Mouse (Mus musculus) neural tube, embryonic 13.5 days (tissue): ENCODE results near the gene Olfr741. TPM values are rescaled to one million over a fixed set of nuclear protein-coding genes. Genes with fewer than 3 reads are reported as not detected.

ENCODE experiments used
- ATAC-seq: fragments of 200-750 bp; cut with Nextera tagmentation; 2 replicates; pipeline ENCODE4 v1.8.0; 2017; ENCODE audit warnings: low read depth, mild to moderate bottlenecking, moderate TSS enrichment, moderate library complexity
- H3K27ac ChIP-seq: fragments of 300-500 bp; sonication (generic); replicated peaks from 2 replicates; pipeline ENCODE4 v1.5.1; 2015; ENCODE audit warnings: moderate library complexity, mild to moderate bottlenecking, inconsistent platforms
- H3K27me3 ChIP-seq: fragments of 300-500 bp; sonication (generic); 2 replicates; pipeline ENCODE4 v1.6.1; 2015; ENCODE audit warnings: mild to moderate bottlenecking, inconsistent platforms
- H3K36me3 ChIP-seq: fragments of 300-500 bp; sonication (generic); 2 replicates; pipeline ENCODE4 v1.6.1; 2015; ENCODE audit warnings: mild to moderate bottlenecking, inconsistent platforms
- H3K4me1 ChIP-seq: fragments of 300-500 bp; sonication (generic); replicated peaks from 2 replicates; pipeline ENCODE4 v1.6.1; 2015; ENCODE audit warnings: inconsistent platforms
- H3K4me2 ChIP-seq: fragments of 300-500 bp; sonication (generic); 2 replicates; pipeline ENCODE4 v1.6.1; 2015; ENCODE audit warnings: inconsistent platforms, mild to moderate bottlenecking, moderate library complexity
- H3K4me3 ChIP-seq: fragments of 300-500 bp; sonication (generic); 2 replicates; pipeline ENCODE4 v1.5.1; 2015; ENCODE audit warnings: mild to moderate bottlenecking, inconsistent platforms
- H3K9ac ChIP-seq: fragments of 300-500 bp; sonication (generic); 2 replicates; pipeline ENCODE4 v1.6.1; 2015; ENCODE audit warnings: moderate library complexity, mild to moderate bottlenecking, inconsistent platforms
- H3K9me3 ChIP-seq: fragments of 300-500 bp; sonication (generic); 2 replicates; pipeline ENCODE4 v1.6.1; 2016; ENCODE audit warnings: inconsistent platforms
- WGBS: fragments of 180-500 bp; shearing (Covaris S2); methylation state at CpG from one replicate; pipeline ENCODE4 v1.1.7; 2015; 5-methylcytosine and 5-hydroxymethylcytosine counted together
- polyA plus RNA-seq: library from polyadenylated mRNA; unstranded; fragments of >200 nt; fragmentation: Nextera tagmentation; extraction: Ambion mirVana; gene quantifications from 2 replicates; pipeline ENCODE4 v1.2.1, GENCODE M21; 2015

Olfr741 gene
- not detected in 2 replicates for polyA plus RNA-seq

DNA sequence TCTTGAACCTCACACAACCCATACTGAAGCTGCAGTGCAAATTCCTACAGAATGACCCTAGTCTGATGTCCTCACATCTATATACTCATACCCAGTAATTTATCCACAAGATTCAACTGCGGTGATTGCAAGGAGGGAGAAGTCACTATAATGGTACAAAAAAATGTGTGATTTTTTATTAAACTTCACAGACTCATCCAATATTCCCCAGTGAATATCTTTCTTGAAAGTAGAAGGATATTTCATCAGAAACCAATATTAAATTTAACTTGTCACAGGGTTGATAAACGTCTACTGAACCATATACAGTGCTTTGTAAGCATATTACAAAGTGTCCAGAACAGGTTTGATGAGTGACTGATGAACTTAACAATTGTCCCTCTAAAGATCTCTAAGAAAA, at the start of gene Olfr741:
Gene Olfr741 (plus strand): TSS at position 301 of the 400 bp plus-strand sequence.
- no peaks in the 10 kb centered on the region for H3K4me1 ChIP-seq
- H3K27me3 ChIP-seq: no peaks in the 10 kb centered on the region
- WGBS: 66% methylated on average over 2 of the region's 2 CpGs
- H3K4me2 ChIP-seq: no peak within 1 kb of the TSS
- no peak within 1 kb of the TSS for H3K4me3 ChIP-seq
- no peak within 1 kb of the TSS for H3K27ac ChIP-seq
- H3K9ac ChIP-seq: no peak within 1 kb of the TSS
- no peaks in the 10 kb centered on the region for H3K9me3 ChIP-seq
- ATAC-seq: no peak
- no peaks in the 10 kb centered on the region for H3K36me3 ChIP-seq

DNA sequence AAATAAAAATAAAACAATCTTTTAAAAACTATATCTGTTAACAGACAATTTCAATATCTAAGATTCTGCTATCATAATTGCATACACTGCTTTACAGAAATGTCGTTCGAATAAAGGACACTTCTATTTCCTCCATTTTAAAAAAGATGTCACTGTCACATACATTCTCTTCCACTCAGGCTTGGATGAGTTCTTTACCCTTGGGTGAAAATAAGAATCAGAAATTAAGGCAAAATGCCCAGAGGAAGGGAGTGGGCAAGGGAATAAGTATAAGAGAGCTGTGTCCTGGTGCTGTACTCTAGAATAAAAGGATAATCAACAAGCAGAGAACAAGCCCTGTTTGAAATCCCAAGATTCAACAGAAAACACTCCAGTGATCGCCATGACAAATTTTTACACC, 27.3 kb upstream of the Olfr741 start, which contains the start of gene Olfr740:
Gene Olfr740 (plus strand): TSS at position 301 of the 400 bp plus-strand sequence.
- WGBS: 81% methylated on average over 3 of the region's 3 CpGs
- Histone ChIP-seq H3K4me2 (no peak within 1 kb of the TSS), H3K27ac (no peak within 1 kb of the TSS), H3K4me1 (no peaks in the 10 kb centered on the region), H3K9me3 (no peaks in the 10 kb centered on the region), H3K36me3 (no peaks in the 10 kb centered on the region), H3K4me3 (no peak within 1 kb of the TSS), H3K27me3 (no peaks in the 10 kb centered on the region), H3K9ac (no peak within 1 kb of the TSS)
- ATAC-seq: no peak

DNA sequence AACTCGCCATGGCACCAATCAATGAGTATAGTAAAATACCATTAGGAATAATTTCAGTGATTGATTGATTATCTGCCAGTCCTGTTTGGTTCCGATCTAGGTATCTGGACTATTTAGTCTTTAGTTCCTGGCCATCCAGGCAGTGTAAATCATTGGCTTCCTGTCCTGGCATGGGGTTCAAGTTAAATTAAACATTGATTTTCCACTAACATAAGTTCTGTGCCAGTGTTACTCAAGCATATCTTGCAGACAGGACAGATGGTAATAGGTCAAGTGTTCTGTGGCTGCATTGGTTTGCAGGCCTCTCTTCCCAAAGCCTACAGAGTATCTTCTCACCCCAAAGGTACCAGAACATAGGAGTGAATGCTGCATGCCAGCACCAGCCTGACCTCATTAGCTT, 5.9 kb downstream of the Olfr741 start:
- Histone ChIP-seq H3K27ac (no peak overlapping the region), H3K9ac (no peak overlapping the region), H3K36me3 (no peaks in the 10 kb centered on the region), H3K4me1 (no peaks in the 10 kb centered on the region), H3K4me3 (no peak overlapping the region), H3K27me3 (no peaks in the 10 kb centered on the region), H3K9me3 (no peaks in the 10 kb centered on the region), H3K4me2 (no peak overlapping the region)
- WGBS: 83% methylated on average over 2 of the region's 2 CpGs
- no peak for ATAC-seq

DNA sequence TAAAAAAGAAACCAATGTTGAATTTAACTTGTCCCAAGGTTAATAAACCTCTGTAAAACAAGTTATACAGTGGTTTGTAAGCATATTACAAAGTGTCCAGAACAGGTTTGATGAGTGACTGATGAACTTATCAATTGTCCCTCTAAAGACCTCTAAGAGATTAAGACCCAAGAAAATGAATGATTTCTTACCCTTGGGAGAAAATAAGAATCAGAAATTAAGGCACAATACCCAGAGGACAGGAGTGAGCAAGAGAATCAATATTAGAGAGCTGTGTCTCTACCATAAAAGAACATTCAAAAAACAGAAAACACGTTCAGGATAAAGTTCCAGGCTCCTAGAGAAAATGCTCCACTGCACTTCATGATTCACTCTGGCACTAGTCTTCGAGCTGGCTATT, 30.8 kb downstream of the Olfr741 start, which contains the start of gene Olfr742:
Gene Olfr742 (plus strand): TSS at position 301 of the 400 bp plus-strand sequence.
- WGBS: 61% methylated on average over 2 of the region's 2 CpGs
- Histone ChIP-seq H3K9ac (no peak within 1 kb of the TSS), H3K4me2 (no peak within 1 kb of the TSS), H3K27ac (no peak within 1 kb of the TSS), H3K4me1 (no peaks in the 10 kb centered on the region), H3K27me3 (no peaks in the 10 kb centered on the region), H3K9me3 (no peaks in the 10 kb centered on the region), H3K4me3 (no peak within 1 kb of the TSS), H3K36me3 (no peaks in the 10 kb centered on the region)
- no peak for ATAC-seq

DNA sequence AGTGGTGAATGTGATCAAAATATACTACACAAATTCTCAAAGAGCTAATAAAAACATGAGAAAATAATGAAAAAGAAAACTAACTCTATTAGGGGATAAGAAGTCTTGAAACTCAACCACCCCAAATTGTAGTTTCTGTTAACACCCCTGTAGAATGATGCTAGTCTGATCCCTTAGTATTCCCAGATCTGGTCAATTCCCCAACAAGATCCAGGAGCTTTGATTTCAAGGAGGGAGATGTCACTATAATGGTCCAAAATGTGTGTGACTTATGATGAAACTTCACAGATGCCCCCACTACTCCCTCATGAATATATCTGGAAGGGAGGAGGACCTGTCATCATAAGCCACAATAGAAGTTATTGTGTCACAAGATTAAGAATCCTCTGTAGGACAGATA, 49.0 kb downstream of the Olfr741 start, which contains the start of gene Olfr743:
Gene Olfr743 (plus strand): TSS at position 301 of the 400 bp plus-strand sequence.
- Histone ChIP-seq H3K36me3 (no peaks in the 10 kb centered on the region), H3K9me3 (no peaks in the 10 kb centered on the region), H3K9ac (no peak within 1 kb of the TSS), H3K27me3 (no peaks in the 10 kb centered on the region), H3K4me3 (no peak within 1 kb of the TSS), H3K4me2 (no peak within 1 kb of the TSS), H3K4me1 (no peaks in the 10 kb centered on the region), H3K27ac (no peak within 1 kb of the TSS)
- no peak for ATAC-seq

Other genes with a start within 250 kb of the Olfr741 start
- gene Olfr731, start 230.9 kb upstream of the Olfr741 start, polyA plus RNA-seq: not detected in 2 replicates
- gene Olfr732, start 188.5 kb upstream of the Olfr741 start, polyA plus RNA-seq: not detected in 2 replicates
- not detected in 2 replicates for gene Olfr733, start 171.2 kb upstream of the Olfr741 start, polyA plus RNA-seq
- not detected in 2 replicates for gene Olfr734, start 146.0 kb upstream of the Olfr741 start, polyA plus RNA-seq
- not detected in 2 replicates for gene Olfr735, start 123.9 kb upstream of the Olfr741 start, polyA plus RNA-seq
- not detected in 2 replicates for gene Tlr11, start 114.8 kb upstream of the Olfr741 start, polyA plus RNA-seq
- not detected in 2 replicates for gene Olfr736, start 91.6 kb upstream of the Olfr741 start, polyA plus RNA-seq
- not detected in 2 replicates for gene Olfr738, start 65.2 kb upstream of the Olfr741 start, polyA plus RNA-seq
- gene Olfr739, start 54.1 kb upstream of the Olfr741 start, polyA plus RNA-seq: not detected in 2 replicates
- gene Olfr740, start 27.2 kb upstream of the Olfr741 start, polyA plus RNA-seq: not detected in 2 replicates
- not detected in 2 replicates for gene Olfr742, start 30.9 kb downstream of the Olfr741 start, polyA plus RNA-seq
- gene Olfr743, start 49.1 kb downstream of the Olfr741 start, polyA plus RNA-seq: not detected in 2 replicates
- gene Olfr744, start 142.1 kb downstream of the Olfr741 start, polyA plus RNA-seq: not detected in 2 replicates
- gene Olfr745, start 166.7 kb downstream of the Olfr741 start, polyA plus RNA-seq: not detected in 2 replicates
- gene Olfr746, start 174.3 kb downstream of the Olfr741 start, polyA plus RNA-seq: not detected in 2 replicates
- gene Olfr747, start 220.5 kb downstream of the Olfr741 start, polyA plus RNA-seq: not detected in 2 replicates
- gene Olfr748, start 234.6 kb downstream of the Olfr741 start, polyA plus RNA-seq: not detected in 2 replicates